Mouse (Mus musculus): ENCODE measurements at regions not wholly inside any gene's neighbourhood (a gene's known extent, or its start where the extent isn't known, plus 50 kb on each side); places are given as distances from the start of the nearest gene placed in this dataset.

DNA sequence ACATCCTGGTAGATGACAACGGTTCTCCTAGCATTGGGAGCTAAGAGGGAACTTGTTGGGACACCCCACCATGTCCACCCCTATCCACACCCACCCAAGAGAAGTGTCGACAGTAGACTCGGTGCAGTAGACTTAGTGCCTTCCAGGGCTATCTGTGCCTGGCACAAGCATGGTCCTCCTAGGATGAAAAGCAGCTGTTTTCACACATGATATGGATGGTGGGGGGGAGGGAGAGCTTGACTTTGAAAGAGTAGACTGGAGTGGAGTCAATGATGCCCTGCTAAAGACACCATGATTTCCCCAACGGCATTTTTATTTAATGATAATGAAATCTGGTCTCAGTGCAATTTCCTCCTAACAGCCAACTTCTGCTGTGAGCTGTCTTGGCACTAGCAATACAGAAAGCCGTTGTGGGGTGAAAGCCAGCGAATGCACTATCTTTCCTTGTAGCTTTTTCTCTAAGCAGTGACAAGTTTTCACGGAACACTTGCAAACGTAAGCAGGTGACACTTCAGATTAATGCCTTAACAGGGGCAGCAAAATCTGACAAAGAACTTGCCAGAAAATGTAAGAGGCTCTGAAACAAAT is 244.6 kb upstream of the Fn1 start:
- DNase-seq = no peak

DNA sequence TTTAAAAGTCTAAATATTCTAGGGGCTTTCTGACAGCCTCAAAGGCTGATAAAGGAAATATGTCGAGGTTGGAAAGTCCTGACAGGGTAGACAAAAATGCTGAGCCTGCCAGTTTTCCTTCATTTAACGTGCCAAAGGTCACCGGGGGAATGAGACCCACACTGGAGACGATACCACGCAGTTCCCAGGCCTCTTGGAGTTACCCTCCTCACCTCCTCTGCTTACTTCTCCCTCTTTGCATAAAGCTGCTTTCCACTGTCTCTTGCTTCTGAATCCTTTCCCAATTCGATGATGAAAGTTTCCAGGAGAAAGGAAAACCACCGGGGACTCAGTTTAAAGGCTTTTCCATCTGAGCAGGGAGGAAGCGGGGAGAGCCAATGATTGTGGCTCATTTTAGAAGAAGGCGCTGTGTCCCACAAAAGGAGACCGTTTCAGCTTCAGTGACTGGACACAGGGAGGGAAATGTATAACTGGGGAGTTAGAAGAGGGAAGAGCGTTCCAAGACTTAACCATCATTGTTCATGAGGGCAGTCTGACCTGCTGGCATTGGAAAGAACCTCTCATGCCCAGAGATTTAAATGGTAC is 243.2 kb upstream of the Fn1 start:
- DNase-seq = peak in 1 of 2 experiments; percentile 39

DNA sequence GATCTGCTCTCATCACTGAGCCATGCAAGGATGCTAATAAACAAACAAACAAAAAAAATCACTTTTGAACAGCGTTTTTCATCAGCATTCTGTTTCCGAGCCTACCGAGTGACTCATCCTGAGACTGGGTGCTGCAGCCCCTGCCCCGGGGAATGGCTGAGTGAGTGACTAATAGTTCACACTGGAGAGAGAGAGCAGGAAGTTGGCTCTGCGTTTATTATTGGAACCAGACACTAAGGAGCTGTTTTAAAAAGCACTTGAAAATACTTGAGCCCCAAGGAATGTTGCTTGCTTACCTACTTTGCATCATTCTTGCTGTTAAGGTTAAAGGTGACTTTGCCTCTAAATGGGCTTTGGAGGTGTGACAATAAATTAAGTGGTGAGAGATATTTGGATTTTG is 240.6 kb upstream of the Fn1 start:
- DNase-seq = no peak

DNA sequence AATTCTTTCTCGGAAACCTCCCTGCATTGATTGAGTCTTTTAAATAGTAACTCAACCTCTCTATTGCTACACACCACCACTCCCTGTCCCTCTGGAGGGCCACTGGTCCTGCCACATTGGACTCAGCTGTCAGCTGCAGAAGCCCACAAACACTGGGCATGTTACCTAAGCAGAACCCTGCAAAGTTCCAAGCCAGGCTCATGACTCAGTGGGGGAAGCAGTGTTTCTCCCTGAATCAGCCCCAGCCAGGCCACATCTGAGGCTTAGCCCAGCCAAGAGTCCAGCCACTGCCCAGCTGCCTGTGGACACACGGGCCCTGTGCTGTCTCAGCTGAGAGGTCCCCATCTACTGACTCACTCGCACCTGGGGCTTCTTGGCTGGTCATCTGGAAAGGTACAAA is 234.8 kb upstream of the Fn1 start:
- peak in 1 of 2 experiments; percentile 62 for DNase-seq

DNA sequence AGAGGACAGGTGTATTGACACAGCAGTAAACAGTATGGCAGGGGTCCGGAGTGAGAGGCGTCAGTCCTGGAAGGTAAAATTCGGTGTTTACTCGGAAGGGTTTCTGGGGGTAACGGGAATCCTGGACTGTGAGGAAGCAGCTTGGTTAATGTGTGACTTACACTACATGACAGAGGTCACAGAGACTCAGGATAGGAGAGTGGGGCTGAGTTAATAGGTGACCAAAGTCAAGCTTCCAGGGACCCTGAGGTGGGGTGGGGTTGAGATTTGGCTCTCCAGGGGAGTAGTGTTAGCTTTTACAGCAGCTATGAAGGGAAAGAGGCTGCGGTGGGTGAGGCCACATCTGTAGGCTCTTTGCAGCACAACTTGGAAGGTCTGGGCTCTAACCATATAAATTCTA is 233.9 kb upstream of the Fn1 start:
- peak; percentile 59 to 73 for DNase-seq

DNA sequence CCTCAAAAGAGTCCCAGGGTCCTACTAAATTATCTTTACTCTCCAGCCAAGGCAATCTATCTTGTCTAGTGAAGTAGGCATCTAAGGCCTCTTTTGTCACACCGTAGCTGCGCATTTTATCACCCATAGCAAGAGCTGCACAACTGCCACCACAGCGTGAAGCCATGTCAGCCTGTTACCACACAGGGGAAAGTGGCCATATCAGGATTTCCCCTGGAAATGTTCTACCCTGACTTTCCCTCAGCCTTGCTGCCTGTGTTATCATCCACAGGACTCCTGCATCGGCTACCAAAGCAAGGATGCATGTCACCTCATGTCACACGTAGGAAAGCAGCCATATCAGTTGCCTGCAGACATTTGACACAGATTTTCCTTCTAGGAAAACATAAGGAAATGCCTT is 233.2 kb upstream of the Fn1 start:
- DNase-seq = no peak

DNA sequence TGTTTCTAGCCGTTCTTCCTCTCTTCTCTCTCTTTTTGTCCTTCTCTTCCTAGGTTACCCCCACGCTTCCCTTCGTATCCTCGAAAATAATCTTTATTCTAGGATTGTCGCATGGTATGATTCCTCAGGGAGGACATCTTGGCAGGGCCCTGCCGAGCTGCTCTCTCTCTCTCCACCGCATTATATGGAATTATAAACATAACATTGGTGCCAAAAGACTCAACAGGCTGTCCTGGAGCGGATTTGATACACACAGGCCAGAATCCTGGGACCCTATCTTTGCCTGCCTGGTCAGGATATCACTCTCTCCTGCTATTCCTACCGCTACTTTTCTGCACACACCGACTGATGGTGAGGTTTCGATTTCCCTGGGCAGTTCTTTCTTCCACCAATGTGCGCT is 228.9 kb upstream of the Fn1 start:
- no peak for DNase-seq

DNA sequence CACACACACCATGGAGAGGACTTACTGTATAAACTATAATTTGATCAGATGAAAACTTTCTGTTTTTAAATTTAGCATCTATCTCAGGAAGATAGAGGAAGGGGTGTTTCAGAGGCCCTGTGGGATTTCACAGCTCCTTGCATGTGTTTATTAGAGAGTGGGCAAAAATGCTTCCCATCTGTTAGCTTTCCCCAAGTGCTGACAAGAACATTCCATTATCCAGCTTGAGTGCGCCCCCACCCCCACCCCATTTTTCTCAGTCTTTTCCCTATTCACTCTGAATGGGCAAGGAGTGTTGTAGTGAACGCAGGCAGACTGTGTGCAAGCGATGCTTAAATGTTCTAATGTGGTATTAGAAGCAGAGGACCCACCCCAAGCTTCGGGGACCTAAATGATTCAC is 228.2 kb upstream of the Fn1 start:
- no peak for DNase-seq

DNA sequence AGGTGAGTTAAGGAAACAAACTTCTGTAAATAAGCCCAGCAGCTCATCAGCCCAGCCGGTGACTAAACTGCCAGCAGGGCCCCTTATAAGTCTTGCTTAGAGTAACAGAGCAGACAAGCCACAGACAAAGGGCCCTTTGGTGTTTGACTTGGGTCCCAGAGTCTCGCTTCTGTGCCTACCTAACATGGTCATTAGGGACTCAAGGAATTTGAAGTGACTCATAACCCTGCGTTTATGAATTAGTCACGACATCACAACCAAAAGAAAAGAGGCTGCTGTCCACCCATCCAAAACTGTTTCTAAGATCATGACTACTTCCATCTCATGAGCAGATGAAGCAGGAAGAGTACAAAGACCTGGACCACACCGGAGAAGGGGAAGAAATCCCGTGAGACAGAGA is 227.5 kb upstream of the Fn1 start:
- DNase-seq = no peak

DNA sequence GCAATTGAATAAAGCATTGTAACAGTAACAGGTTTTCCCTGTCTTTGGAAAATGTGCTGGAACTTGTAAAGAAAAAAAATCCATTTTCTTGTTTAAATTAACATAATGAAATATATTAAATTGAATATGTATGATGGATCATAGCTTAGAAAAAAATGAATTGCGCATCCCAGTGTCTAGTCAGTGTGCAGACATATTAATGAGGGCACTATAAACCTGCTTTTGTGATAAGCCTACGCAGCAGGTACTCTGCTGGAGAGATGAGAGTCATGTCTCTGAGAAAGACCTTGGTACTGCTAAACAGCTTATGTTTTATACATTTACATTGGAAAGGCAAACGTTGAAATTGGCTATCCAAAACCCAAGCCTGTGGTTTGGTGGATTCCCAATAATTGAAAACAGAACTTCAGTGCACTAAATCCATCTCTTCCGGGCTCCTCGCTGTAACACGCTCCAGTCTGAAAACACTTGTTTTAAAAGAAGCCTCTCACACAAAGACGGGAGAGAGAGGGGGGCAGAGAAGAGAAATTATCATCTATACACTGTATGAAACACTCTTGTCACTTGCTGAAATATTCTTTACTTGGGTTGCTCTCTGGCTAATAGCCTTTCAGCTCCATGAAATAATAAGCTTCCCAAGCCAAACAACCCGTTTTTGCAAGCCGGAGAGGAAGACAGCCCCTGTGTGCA is 223.9 kb upstream of the Fn1 start:
- no peak for DNase-seq

DNA sequence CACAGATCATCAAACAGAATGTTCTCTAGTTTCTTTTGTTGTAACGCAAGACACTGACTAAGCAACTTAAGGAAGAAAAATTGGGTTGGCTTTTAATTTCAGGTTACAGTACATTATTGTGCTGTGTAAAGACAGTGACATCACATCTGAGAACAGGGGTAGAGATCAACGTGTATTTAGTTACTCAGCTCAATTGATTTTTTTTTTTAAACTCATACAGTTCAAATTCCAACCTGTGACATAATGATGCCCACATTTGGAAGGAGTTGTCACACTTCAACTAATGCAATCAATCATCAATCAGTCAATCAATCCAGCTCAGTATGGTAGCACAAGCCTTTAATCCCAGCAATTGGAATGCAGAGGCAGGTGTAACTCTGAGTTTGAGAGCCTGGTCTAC is 221.0 kb upstream of the Fn1 start:
- DNase-seq = no peak

DNA sequence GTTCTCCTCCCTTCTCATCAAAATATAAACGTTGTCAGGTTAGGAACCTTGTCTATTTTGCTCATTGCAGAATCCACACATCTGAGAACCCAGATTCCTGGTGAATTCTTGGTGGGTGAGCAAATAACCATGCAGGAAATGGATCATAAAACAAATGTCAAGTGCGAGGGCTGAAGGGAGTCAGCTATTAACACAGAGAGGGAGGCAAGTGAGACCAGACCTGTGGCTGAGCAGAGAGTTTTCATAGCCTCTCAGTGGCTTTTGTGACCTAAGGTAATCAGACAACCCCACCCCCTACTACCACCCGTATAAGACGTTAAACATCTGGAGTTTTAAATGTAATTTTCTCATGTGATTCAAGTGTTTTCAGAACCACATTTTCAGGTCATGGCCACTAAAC is 212.7 kb upstream of the Fn1 start:
- peak in 1 of 2 experiments; percentile 2 for DNase-seq

DNA sequence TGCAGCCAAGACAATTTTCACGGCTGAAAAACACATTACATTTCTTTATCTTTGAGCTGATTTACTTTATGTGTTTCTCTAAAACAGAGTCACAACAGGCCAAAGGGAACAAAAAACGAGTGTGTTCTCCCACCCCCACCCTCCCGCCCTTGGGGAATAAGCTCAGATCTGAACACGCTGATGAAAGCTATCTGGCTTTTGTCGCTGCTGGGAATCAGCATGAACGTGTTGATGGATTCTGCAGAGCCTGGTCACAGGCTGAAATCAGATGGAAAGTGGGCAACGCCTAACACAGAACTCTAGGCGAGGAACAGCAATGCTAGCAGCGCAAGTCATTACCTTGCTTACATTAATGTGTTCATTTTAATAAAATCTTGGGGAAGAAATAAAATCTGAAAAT is 211.7 kb upstream of the Fn1 start:
- no peak for DNase-seq

DNA sequence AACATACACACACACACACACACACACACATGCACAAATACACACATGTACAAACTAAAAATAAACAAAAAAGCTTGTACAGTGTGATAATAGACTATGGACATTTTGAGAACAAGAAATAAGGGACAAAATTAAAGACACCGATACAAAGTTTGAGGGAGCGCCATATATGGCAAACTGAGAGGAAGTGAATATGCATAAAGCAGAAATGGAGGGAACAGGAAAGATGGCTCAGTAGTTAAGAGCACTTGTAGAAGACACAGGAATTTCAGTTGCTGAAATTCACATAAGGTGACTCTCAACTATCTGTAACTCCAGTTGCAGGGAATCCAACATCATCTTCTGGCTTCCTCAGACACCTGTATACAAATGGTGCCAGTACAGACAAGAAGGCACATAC is 200.2 kb upstream of the Fn1 start:
- no peak for DNase-seq

DNA sequence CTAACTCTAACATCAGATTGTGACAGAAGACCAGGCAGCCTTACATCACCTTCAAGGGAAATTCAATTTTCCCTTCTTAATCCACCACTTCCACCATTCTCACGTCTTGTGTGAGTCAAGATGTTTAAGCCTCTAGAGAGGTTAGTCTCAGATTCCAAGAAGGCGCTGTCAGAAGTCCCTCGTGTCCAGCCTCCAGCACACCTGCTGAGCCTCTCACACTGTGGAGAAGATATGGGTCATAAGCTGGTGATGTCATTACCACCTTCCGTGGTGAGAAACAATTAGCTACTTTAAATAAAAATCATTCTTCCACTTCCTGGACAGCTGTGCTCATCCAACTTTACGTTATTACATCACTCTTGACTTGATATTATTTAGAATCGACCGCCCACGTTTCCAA is 198.3 kb upstream of the Fn1 start:
- no peak for DNase-seq

DNA sequence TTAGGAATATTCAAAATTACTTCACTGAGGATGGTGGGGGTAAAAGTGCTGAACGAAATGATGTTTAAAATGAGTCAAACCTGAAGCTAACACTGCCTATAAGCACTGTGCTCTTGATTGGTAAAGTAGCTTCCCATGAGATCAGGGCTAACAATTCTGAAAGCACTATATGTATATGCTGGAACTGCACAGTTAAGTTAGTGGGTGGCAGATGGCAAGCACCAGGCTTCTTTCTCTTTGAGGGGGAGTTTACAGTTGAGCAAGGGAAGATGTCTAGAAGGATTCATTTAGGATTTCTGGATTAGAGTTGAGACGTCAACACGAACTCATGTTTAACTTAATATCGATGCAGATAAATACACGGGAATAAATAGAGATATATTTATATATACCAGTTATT is 195.7 kb upstream of the Fn1 start:
- no peak for DNase-seq

DNA sequence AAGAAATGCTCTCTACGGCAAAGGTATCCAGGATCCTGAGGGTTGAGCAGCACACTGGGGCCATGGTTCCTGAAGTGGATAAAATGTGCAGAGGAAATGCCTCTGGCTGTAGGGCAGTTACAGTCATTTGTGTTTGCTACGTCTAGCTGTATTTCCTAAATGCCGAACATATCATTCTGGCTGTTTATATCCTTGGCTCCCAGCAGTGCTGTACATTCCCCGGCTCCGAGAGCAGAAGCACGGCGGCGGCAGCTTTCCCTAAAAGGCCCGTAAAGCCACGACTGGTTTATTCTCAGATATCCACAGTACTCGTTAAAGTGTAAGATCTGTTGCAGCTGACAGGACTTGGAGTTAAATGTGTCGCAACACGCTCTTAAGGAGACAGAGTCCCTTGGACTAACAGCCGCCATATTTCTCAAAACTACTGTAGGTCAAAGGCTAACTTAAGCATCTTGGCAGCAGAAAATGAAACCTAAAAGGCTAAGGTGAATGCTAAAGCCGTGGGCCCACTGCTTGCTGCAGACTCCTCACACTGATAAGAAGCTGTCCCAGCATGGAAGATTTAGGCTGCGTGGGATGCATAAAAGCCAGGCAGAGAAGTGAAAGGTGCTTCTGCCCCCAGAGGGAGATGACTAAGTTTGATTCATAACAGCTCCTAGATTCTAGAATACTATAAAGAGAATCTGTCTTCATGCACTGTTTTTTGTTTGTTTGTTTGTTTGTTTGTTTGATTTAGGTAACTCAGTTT is 192.1 kb upstream of the Fn1 start:
- DNase-seq = peak in 1 of 2 experiments; percentile 6

DNA sequence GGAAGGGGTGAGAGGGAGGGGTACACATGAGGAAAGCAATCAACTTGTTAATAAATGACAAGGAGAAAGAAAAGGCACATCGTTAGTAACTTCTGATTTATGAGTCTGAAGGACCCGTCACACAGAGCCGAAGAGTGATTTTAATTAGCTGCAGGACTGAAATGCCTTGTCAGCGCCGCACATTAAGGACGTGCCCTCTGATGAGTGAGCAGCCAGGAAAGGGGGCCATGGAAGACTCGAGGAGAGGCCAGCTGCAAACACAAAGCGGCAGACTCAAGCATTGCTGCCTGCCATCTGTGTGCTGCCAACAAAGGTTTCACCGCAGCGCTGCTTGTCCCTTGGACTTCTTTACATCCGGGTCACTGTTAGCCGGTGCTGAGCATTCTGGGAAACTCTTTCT is 184.8 kb upstream of the Fn1 start:
- peak in 1 of 2 experiments; percentile 21 for DNase-seq

DNA sequence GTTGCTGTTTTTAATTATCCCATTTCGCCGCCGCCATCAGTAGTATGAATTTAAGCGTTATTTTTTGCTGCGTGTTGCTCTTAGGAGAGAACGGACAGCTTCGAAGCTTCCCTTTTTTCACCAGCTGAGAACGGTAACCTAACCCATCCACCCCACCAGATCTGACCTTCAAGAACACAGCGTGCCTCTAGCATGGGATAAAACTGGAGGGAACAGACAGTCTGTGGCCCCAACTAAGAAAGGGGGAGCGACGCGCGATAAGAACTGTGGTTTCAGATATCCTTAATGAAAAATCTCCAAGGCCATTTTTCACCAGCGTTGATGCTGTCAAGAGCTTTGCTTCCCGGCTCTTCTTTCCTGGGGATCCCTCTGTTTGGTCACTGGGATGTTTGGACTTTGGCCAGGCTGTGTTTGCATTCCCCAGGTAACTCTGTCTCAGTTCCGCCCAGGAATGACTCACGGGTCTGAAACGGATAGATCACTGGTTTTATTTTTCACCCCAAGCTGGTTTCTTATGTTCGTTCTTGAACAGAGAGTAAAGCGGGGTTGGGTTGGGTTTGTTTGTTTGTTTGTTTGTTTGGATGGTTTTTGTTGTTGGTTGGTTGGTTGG is 184.1 kb upstream of the Fn1 start:
- peak; percentile 40 to 55 for DNase-seq

DNA sequence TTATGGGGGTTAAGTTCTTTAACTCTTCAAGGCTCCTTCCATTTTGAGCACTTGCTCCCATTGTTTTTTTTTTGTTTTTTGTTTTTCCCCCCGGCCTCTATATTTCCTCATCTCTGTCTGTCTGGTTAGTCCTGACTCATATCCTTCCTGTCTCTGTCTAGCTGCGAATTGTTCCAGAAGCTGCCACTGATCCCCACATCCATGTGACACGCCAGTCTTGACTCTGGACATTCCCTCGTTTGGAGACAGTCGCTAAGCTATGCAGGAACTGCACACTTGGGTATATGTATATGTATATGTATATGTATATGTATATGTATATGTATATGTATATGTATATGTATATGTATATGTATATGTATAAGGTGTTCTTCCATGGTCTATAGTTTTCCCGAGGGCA is 177.4 kb upstream of the Fn1 start:
- no peak for DNase-seq

DNA sequence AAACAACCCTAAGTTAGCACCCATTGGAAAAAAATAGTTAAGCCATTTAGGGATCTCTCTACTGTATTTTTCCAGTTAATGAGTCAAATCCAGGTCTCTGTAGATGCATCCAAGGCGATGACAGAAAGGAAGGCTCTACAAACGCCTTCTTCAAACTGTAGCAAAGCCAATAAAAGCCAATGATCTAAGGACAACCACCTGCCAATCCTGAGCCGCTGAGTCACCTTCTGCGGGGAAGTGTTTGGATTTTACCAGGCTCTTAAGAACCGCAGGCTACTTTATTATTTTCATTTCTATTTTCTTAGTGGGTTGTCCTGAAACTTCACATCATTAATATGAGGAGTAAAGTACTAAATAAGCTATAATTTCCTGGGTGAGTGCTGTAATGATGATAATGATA is 171.4 kb upstream of the Fn1 start:
- no peak for DNase-seq

DNA sequence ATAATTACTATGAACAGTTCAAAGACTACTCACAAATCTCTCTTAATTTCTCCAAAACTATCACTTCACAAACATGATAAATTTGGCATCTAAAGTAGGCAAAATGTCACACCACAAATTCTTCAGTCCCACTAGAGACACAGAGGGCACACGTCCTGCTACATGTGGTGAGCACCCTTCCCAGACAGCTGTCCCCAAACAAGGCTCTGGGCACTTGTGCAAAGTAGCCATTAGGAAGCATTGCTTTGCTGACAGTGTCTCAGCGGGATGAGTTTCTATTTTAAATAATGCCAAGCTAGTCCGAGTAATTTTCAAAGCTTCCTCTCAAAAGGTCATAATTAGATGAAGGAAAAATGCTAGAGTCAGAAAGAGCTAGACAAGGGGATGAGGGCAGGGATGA is 169.1 kb upstream of the Fn1 start:
- DNase-seq = no peak

DNA sequence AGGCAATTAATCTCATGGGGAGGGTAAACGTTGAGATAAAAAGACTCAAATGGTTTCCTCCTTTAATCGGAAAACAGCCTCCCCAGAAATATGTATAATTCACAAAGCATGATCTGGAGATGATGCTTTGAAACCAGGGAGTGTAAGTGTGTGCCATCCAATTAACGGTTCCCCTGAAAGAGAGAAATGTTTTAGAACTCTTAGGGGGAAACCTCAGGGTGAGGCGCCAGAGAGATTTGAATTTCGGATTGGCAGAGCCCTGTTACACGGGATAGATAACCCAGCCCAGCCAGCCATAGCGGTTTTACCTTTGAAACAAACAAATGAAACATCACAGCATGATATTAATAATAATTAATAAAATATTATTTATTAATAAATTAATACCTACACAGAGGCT is 168.1 kb upstream of the Fn1 start:
- no peak for DNase-seq

DNA sequence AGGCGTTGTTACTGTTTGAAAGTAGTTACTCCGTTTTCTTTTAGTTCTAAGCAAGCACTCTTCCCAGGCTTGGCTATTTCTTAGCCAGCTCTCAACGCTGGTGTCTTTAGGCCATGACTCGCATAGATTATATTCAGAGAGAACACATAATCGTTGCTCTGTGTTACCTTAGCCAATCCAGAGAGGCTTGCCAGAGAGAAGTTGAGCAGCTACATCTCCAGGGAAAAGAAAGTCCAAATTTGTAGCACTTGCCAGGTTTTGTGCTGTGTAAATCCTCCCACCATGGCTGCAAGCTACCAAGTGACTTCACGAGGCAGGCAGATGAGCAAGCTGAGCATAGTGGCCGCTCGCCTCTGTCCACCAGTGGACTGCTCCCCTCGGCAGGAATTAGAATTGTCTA is 163.3 kb upstream of the Fn1 start:
- DNase-seq = no peak
